Mouse (Mus musculus): ENCODE results near the gene Grin2a. TPM values are rescaled to one million over a fixed set of nuclear protein-coding genes. Genes with fewer than 3 reads are reported as not detected.

The Grin2a gene
- polyA plus RNA-seq, 1 experiment from 2014 or later, result 0.72 TPM

- Histone ChIP-seq H3K36me3 (no peaks in the 10 kb centered on the region), H3K27me3 (ENCODE audit: insufficient read depth, poor library complexity, severe bottlenecking) (no peaks in the 10 kb centered on the region), H3K4me3 (no peak overlapping the region), H3K9me3 (no peaks in the 10 kb centered on the region), H3K4me1 (no peaks in the 10 kb centered on the region), H3K27ac (no peak overlapping the region)
- 74% methylated on average over 5 of the region's 5 CpGs for WGBS
- no peak for DNase-seq (ENCODE audit: low spot score)
Measured at GRCm38 (mm10) chr16:9754061-9754460, 241.3 kb downstream of the Grin2a start.

DNA sequence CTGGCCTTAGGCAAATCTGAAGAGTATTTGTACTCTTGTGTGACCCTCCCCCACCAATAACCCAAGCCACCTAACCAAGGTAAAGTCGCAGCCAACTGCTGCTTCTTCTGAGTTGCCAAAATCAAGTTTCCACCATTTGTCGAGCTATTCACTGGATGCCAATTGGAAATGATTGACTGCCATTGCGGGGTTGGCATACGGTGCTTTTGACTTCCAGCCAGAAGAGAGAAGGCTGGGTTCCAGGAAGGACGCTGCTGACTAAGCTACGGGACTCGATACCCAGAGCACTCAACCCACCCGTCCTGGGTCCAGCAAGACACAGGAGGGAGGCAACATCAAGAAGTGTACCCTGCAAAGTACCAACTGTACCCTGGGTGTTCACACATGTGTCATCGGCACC lies 242.3 kb downstream of the Grin2a start:
- no peaks in the 10 kb centered on the region for H3K4me1 ChIP-seq
- no peak overlapping the region for H3K27ac ChIP-seq

DNA sequence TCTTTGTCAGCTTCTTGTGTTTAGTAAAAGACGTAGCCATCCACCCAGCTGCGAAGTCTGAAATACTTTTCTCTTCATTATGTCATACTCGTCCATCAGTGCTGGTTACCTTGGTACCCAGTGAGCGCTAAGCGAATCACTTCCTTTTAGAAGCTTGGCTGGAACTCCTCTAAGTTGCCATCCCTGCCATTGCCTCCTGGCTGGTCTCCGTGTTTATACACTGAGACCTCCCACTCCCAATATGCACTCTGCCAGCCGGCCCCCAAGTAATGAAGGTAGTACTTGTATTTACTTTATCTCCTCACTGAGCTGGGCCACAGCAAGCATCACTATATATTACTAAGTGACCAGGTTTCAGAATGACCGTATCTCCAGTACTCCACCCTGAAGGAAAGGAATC lies 242.8 kb downstream of the Grin2a start:
- no peaks in the 10 kb centered on the region for H3K27me3 ChIP-seq (ENCODE audit: insufficient read depth, poor library complexity, severe bottlenecking)
- no peaks in the 10 kb centered on the region for H3K36me3 ChIP-seq
- no peaks in the 10 kb centered on the region for H3K4me1 ChIP-seq
- H3K9me3 ChIP-seq, result no peaks in the 10 kb centered on the region
- no peak overlapping the region for H3K27ac ChIP-seq
- H3K4me3 ChIP-seq, result no peak overlapping the region
- WGBS, result 89% methylated on average over 8 of the region's 8 CpGs
- DNase-seq (ENCODE audit: low spot score), result no peak

More for the DNA sequence above, 242.3 kb downstream of the Grin2a start:
- Histone ChIP-seq H3K27me3 (ENCODE audit: insufficient read depth, poor library complexity, severe bottlenecking) (no peaks in the 10 kb centered on the region), H3K9me3 (no peaks in the 10 kb centered on the region), H3K4me3 (no peak overlapping the region), H3K36me3 (no peaks in the 10 kb centered on the region)
- DNase-seq (ENCODE audit: low spot score), result no peak
- WGBS, result 91% methylated on average over 9 of the region's 9 CpGs

GRCm38 (mm10) chr16:9751045-9751569 lies 244.3 kb downstream of the Grin2a start:
- Histone ChIP-seq H3K27me3 (ENCODE audit: insufficient read depth, poor library complexity, severe bottlenecking) (no peaks in the 10 kb centered on the region), H3K9me3 (no peaks in the 10 kb centered on the region), H3K27ac (no peak overlapping the region), H3K4me3 (no peak overlapping the region), H3K4me1 (no peaks in the 10 kb centered on the region), H3K36me3 (no peaks in the 10 kb centered on the region)
- 73% methylated on average over 11 of the region's 11 CpGs for WGBS
- no peak for DNase-seq (ENCODE audit: low spot score)

- WGBS, result 78% methylated on average over 3 of the region's 3 CpGs
- Histone ChIP-seq H3K36me3 (no peaks in the 10 kb centered on the region), H3K9me3 (no peaks in the 10 kb centered on the region), H3K27me3 (ENCODE audit: insufficient read depth, poor library complexity, severe bottlenecking) (no peaks in the 10 kb centered on the region), H3K4me1 (no peaks in the 10 kb centered on the region), H3K27ac (no peak overlapping the region), H3K4me3 (no peak overlapping the region)
- DNase-seq (ENCODE audit: low spot score), result no peak
Measured at GRCm38 (mm10) chr16:9749661-9750060, 245.7 kb downstream of the Grin2a start.

GRCm38 (mm10) chr16:9742443-9742842 lies 252.9 kb downstream of the Grin2a start:
- 93% methylated on average over 6 of the region's 6 CpGs for WGBS
- no peak overlapping the region for H3K27ac ChIP-seq

GRCm38 (mm10) chr16:9738679-9739078 lies 256.7 kb downstream of the Grin2a start:
- DNase-seq (ENCODE audit: low spot score), result no peak
- WGBS, result 85% methylated on average over 6 of the region's 6 CpGs
- H3K4me1 ChIP-seq, result no peaks in the 10 kb centered on the region
- no peaks in the 10 kb centered on the region for H3K9me3 ChIP-seq
- no peaks in the 10 kb centered on the region for H3K36me3 ChIP-seq
- no peak overlapping the region for H3K27ac ChIP-seq
- H3K4me3 ChIP-seq, result no peak overlapping the region
- no peaks in the 10 kb centered on the region for H3K27me3 ChIP-seq (ENCODE audit: insufficient read depth, poor library complexity, severe bottlenecking)

More at GRCm38 (mm10) chr16:9742443-9742842, 252.9 kb downstream of the Grin2a start:
- H3K27me3 ChIP-seq (ENCODE audit: insufficient read depth, poor library complexity, severe bottlenecking), result no peaks in the 10 kb centered on the region
- DNase-seq (ENCODE audit: low spot score), result no peak
- H3K36me3 ChIP-seq, result no peaks in the 10 kb centered on the region
- H3K4me3 ChIP-seq, result no peak overlapping the region
- no peaks in the 10 kb centered on the region for H3K9me3 ChIP-seq
- H3K4me1 ChIP-seq, result no peaks in the 10 kb centered on the region

DNA sequence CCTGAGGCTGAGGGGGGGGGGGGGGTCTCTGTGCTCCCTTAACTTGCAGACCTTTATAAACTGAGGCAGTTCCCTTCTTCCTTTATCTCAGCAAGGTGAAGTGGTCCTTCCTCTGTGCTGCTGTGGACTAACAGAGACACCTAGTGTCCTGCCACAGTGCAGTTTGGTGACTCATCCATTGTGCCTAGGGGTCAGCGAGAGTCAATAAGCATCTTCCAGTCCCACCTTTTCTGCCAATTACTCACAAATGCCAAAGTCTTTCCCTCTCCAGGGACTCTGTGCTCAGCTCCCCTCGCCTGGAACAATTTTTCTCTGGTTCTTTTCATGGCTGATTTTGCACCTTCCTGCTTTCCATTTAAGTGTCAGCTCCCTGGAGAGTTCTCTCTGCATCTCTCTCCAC lies 258.2 kb downstream of the Grin2a start:
- WGBS, result 26% methylated on average over 2 of the region's 2 CpGs
- H3K4me1 ChIP-seq, result no peaks in the 10 kb centered on the region
- H3K4me3 ChIP-seq, result no peak overlapping the region
- no peak overlapping the region for H3K27ac ChIP-seq
- DNase-seq (ENCODE audit: low spot score), result no peak
- H3K36me3 ChIP-seq, result no peaks in the 10 kb centered on the region
- no peaks in the 10 kb centered on the region for H3K27me3 ChIP-seq (ENCODE audit: insufficient read depth, poor library complexity, severe bottlenecking)
- no peaks in the 10 kb centered on the region for H3K9me3 ChIP-seq

- no peak for DNase-seq (ENCODE audit: low spot score)
- no peaks in the 10 kb centered on the region for H3K9me3 ChIP-seq
- no peak overlapping the region for H3K27ac ChIP-seq
- no peaks in the 10 kb centered on the region for H3K36me3 ChIP-seq
- no peaks in the 10 kb centered on the region for H3K4me1 ChIP-seq
- WGBS, result 89% methylated on average over 8 of the region's 8 CpGs
- H3K4me3 ChIP-seq, result no peak overlapping the region
- H3K27me3 ChIP-seq (ENCODE audit: insufficient read depth, poor library complexity, severe bottlenecking), result no peaks in the 10 kb centered on the region
Measured at GRCm38 (mm10) chr16:9735365-9736080, 259.8 kb downstream of the Grin2a start.

- no peak overlapping the region for H3K27ac ChIP-seq
- H3K4me1 ChIP-seq, result no peaks in the 10 kb centered on the region
- H3K27me3 ChIP-seq (ENCODE audit: insufficient read depth, poor library complexity, severe bottlenecking), result no peaks in the 10 kb centered on the region
- H3K36me3 ChIP-seq, result no peaks in the 10 kb centered on the region
- 90% methylated on average over 5 of the region's 5 CpGs for WGBS
- no peak for DNase-seq (ENCODE audit: low spot score)
- H3K9me3 ChIP-seq, result no peaks in the 10 kb centered on the region
- H3K4me3 ChIP-seq, result no peak overlapping the region
Measured at GRCm38 (mm10) chr16:9727603-9728002, 267.8 kb downstream of the Grin2a start.

DNA sequence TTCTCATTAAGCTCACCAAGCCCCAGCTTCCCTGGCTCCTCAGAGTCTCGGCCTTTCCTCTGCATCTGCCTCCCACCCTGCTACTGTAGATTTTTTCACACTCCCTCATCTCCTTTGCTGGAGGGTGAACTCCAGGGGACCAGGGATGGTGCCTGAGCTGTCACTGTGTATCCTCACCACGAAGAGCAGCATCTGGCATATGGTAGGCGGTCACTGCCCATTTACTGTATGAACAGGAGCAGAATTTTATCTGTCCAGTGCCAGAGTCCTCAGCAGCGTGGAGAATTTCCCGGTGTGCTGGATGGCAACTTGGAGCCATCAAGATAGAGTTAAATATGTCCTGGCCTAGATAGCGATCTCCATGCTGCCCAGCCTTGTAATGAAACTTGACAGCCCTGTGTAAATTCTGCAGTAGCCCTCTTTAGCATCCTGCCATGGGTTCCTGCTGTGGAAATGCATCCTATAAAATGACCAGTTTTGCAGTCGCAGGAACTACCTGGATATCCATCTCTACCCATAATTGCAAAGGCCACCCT lies 269.7 kb downstream of the Grin2a start:
- WGBS, result 71% methylated on average over 7 of the region's 7 CpGs
- Histone ChIP-seq H3K9me3 (no peaks in the 10 kb centered on the region), H3K27me3 (ENCODE audit: insufficient read depth, poor library complexity, severe bottlenecking) (no peaks in the 10 kb centered on the region), H3K4me3 (no peak overlapping the region), H3K27ac (no peak overlapping the region), H3K36me3 (no peaks in the 10 kb centered on the region), H3K4me1 (no peaks in the 10 kb centered on the region)
- no peak for DNase-seq (ENCODE audit: low spot score)

GRCm38 (mm10) chr16:9711398-9711797 lies 284.0 kb downstream of the Grin2a start:
- WGBS, result 88% methylated on average over 2 of the region's 2 CpGs
- H3K4me1 ChIP-seq, result no peaks in the 10 kb centered on the region
- no peaks in the 10 kb centered on the region for H3K36me3 ChIP-seq
- H3K27ac ChIP-seq, result no peak overlapping the region
- H3K27me3 ChIP-seq (ENCODE audit: insufficient read depth, poor library complexity, severe bottlenecking), result no peaks in the 10 kb centered on the region
- DNase-seq (ENCODE audit: low spot score), result no peak
- H3K9me3 ChIP-seq, result no peaks in the 10 kb centered on the region
- H3K4me3 ChIP-seq, result no peak overlapping the region

DNA sequence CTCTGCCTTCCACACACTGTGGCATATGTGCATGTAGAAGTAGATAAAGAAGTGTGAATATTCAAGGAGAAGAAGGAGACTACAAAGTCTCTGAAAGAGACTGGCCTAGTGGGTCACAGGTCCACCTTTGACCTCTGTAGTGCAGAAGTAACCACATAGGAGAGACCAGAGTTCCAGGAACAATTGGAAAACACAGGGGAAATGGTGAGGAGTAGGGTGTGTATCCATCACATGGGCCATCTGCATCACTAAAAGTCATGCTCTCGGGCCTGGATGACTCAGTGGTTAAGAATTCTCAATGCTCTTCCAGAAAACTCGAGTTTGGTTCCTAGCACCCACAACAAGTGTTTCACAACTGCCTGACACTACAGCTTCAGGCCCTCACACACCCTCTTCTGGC lies 285.4 kb downstream of the Grin2a start:
- DNase-seq (ENCODE audit: low spot score), result no peak
- H3K9me3 ChIP-seq, result no peaks in the 10 kb centered on the region
- H3K4me3 ChIP-seq, result no peak overlapping the region
- no peaks in the 10 kb centered on the region for H3K36me3 ChIP-seq
- no peaks in the 10 kb centered on the region for H3K4me1 ChIP-seq
- 61% methylated on average over 2 of the region's 2 CpGs for WGBS
- no peak overlapping the region for H3K27ac ChIP-seq
- H3K27me3 ChIP-seq (ENCODE audit: insufficient read depth, poor library complexity, severe bottlenecking), result no peaks in the 10 kb centered on the region

All from heart, embryonic 10.5 days (tissue).